Mouse (Mus musculus) lung, adult 2 months (tissue): ENCODE measurements around the gene Duox1. TPM values are rescaled to one million over a fixed set of nuclear protein-coding genes. Genes with fewer than 3 reads are reported as not detected.

Source experiments
- DNase-seq: peaks from one replicate; pipeline ENCODE4 v3.0.0; 2022
- H3K4me1 ChIP-seq: fragments of 200-500 bp; 2 replicates; pipeline ENCODE4 v1.6.1; 2011; ENCODE audit warnings: low read length; ENCODE audit not compliant: control insufficient read depth, insufficient read depth
- H3K4me3 ChIP-seq: fragments of 200-500 bp; replicated peaks from 2 replicates; pipeline ENCODE3; 2011; ENCODE audit warnings: low read depth, mild to moderate bottlenecking, control low read depth, low read length; ENCODE audit errors: extremely low read depth
- CTCF ChIP-seq: fragments of 200-500 bp; IDR thresholded peaks from 2 replicates; pipeline ENCODE4 v1.5.1; 2011; ENCODE audit warnings: mild to moderate bottlenecking, low read length, control low read depth; ENCODE audit not compliant: insufficient read depth
- POLR2A ChIP-seq: fragments of 200-500 bp; IDR thresholded peaks from 2 replicates; pipeline ENCODE4 v1.6.1; 2011; ENCODE audit warnings: low read depth, mild to moderate bottlenecking, control low read depth, low read length, borderline replicate concordance; ENCODE audit errors: extremely low read depth
- WGBS: fragments of 180-500 bp; shearing (Covaris S2); methylation state at CpG from one replicate; pipeline ENCODE4 v1.1.7; 2018; 5-methylcytosine and 5-hydroxymethylcytosine counted together
- polyA plus RNA-seq: library from polyadenylated mRNA; depleted of rRNA; stranded (reverse); fragments of >200 nt; gene quantifications from 2 replicates; pipeline ENCODE4 v1.2.3, GENCODE M21; 2012

The Duox1 gene
- polyA plus RNA-seq, 1 experiment, result 2.7 TPM

GRCm38 (mm10) chr2:122365244-122365866 is 49.9 kb downstream of the Duox1 start:
- WGBS, result 84% methylated on average over 10 of the region's 10 CpGs
- TF ChIP-seq POLR2A, result no peak
- Histone ChIP-seq H3K4me3 (no peak overlapping the region), H3K4me1 (no peaks in the 10 kb centered on the region)
- no peak for DNase-seq

- no peak overlapping the region for H3K4me3 ChIP-seq
- TF ChIP-seq CTCF (no peak), POLR2A (no peak)
- H3K4me1 ChIP-seq, result no peaks in the 10 kb centered on the region
- 88% methylated on average over 3 of the region's 3 CpGs for WGBS
- DNase-seq, result no peak
These were observed 50.6 kb downstream of the Duox1 start for GRCm38 (mm10) chr2:122366039-122366438.

GRCm38 (mm10) chr2:122366706-122367105 is 51.2 kb downstream of the Duox1 start:
- TF ChIP-seq POLR2A (no peak), CTCF (no peak)
- 70% methylated on average over 5 of the region's 5 CpGs for WGBS
- DNase-seq, result no peak
- Histone ChIP-seq H3K4me1 (no peaks in the 10 kb centered on the region), H3K4me3 (no peak overlapping the region)

- WGBS, result 55% methylated on average over 4 of the region's 4 CpGs
- TF ChIP-seq CTCF, result no peak
- no peak for TF ChIP-seq POLR2A
- no peak overlapping the region for H3K4me3 ChIP-seq
These were observed 51.7 kb downstream of the Duox1 start for GRCm38 (mm10) chr2:122367181-122367580.

GRCm38 (mm10) chr2:122367701-122368080 is 52.2 kb downstream of the Duox1 start:
- Histone ChIP-seq H3K4me1 (no peaks in the 10 kb centered on the region), H3K4me3 (no peak overlapping the region)
- TF ChIP-seq CTCF, result no peak
- no peak for TF ChIP-seq POLR2A
- 29% methylated on average over 4 of the region's 4 CpGs for WGBS
- no peak for DNase-seq

More at GRCm38 (mm10) chr2:122367181-122367580, 51.7 kb downstream of the Duox1 start:
- DNase-seq, result no peak
- H3K4me1 ChIP-seq, result no peaks in the 10 kb centered on the region

GRCm38 (mm10) chr2:122368081-122368971 is 52.9 kb downstream of the Duox1 start:
- 4% methylated on average over 47 of the region's 55 CpGs for WGBS
- Histone ChIP-seq H3K4me1 (no peaks in the 10 kb centered on the region), H3K4me3 (peak overlapping the region; percentile 50)
- peak; percentile 14 for DNase-seq
- no peak for TF ChIP-seq POLR2A
- TF ChIP-seq CTCF, result no peak

GRCm38 (mm10) chr2:122368995-122369739 is 53.7 kb downstream of the Duox1 start, which contains the start of gene Shf:
Gene Shf, minus strand, starts transcription at chr2:122369162.
- peak within 1 kb of the TSS; percentile 82 for H3K4me3 ChIP-seq
- DNase-seq, result peak; percentile 77
- peak; percentile 61; the same call in 1 of the 2 replicates for TF ChIP-seq POLR2A
- TF ChIP-seq CTCF, result no peak
- no peaks in the 10 kb centered on the region for H3K4me1 ChIP-seq
- WGBS, result under 1% methylated on average over 49 of the region's 54 CpGs

- Histone ChIP-seq H3K4me1 (0 out of 2 replicates have a peak, but pooled peaks cover 2% of the 10 kb centered on the region), H3K4me3 (no peak overlapping the region)
- no peak for TF ChIP-seq POLR2A
- no peak for TF ChIP-seq CTCF
- WGBS, result 65% methylated on average over 10 of the region's 10 CpGs
- DNase-seq, result no peak
These were observed 54.8 kb downstream of the Duox1 start for GRCm38 (mm10) chr2:122370101-122370750.

GRCm38 (mm10) chr2:122372067-122372466 is 56.6 kb downstream of the Duox1 start:
- no peak overlapping the region for H3K4me3 ChIP-seq
- WGBS, result 80% methylated on average over 3 of the region's 3 CpGs
- DNase-seq, result no peak
- TF ChIP-seq POLR2A (no peak), CTCF (no peak)
- H3K4me1 ChIP-seq, result 0 out of 2 replicates have a peak, but pooled peaks cover 2% of the 10 kb centered on the region
